Mouse (Mus musculus) kidney, embryonic 16.5 days (tissue): ENCODE measurements around the gene Fdx1. TPM values are rescaled to one million over a fixed set of nuclear protein-coding genes. Genes with fewer than 3 reads are reported as not detected.

ENCODE experiments used
- ATAC-seq: fragments of 200-750 bp; cut with Nextera tagmentation; 2 replicates; pipeline ENCODE4 v1.8.0; 2017; ENCODE audit warnings: moderate TSS enrichment; ENCODE audit not compliant: low FRiP score, low TSS enrichment
- H3K27ac ChIP-seq: fragments of 300-500 bp; sonication (generic); 2 replicates; pipeline ENCODE4 v1.5.1; 2014; ENCODE audit warnings: low read length
- H3K27me3 ChIP-seq: fragments of 300-500 bp; sonication (generic); 2 replicates; pipeline ENCODE4 v1.6.1; 2014; ENCODE audit warnings: low read length, control low read depth, mixed read lengths; ENCODE audit not compliant: insufficient read depth
- H3K36me3 ChIP-seq: fragments of 300-500 bp; sonication (generic); 2 replicates; pipeline ENCODE4 v1.6.1; 2014; ENCODE audit warnings: low read length, control low read depth, mixed read lengths; ENCODE audit not compliant: insufficient read depth
- H3K4me1 ChIP-seq: fragments of 300-500 bp; sonication (generic); 2 replicates; pipeline ENCODE4 v1.6.1; 2014; ENCODE audit warnings: low read length, control low read depth, mixed read lengths; ENCODE audit not compliant: insufficient read depth
- H3K4me2 ChIP-seq: fragments of 300-500 bp; sonication (generic); replicated peaks from 2 replicates; pipeline ENCODE4 v1.6.1; 2014; ENCODE audit warnings: low read depth, low read length
- H3K4me3 ChIP-seq: fragments of 300-500 bp; sonication (generic); 2 replicates; pipeline ENCODE4 v1.5.1; 2014; ENCODE audit warnings: mild to moderate bottlenecking, low read length
- H3K9ac ChIP-seq: fragments of 300-500 bp; sonication (generic); replicated peaks from 2 replicates; pipeline ENCODE4 v1.6.1; 2014; ENCODE audit warnings: low read length
- H3K9me3 ChIP-seq: fragments of 300-500 bp; sonication (generic); 2 replicates; pipeline ENCODE4 v1.6.1; 2016; ENCODE audit warnings: low read length, control low read depth
- WGBS: fragments of 180-500 bp; shearing (Covaris S2); extraction: QIAGEN DNeasy Blood & Tissue Kit; methylation state at CpG from one replicate; pipeline ENCODE4 v1.1.7; 2014; 5-methylcytosine and 5-hydroxymethylcytosine counted together
- polyA plus RNA-seq: library from polyadenylated mRNA; unstranded; fragments of >200 nt; fragmentation: Nextera tagmentation; extraction: Ambion mirVana; gene quantifications from 2 replicates; pipeline ENCODE4 v1.2.1, GENCODE M21; 2015

Gene Fdx1
- polyA plus RNA-seq, 1 experiment from 2014 or later = 119 TPM

DNA sequence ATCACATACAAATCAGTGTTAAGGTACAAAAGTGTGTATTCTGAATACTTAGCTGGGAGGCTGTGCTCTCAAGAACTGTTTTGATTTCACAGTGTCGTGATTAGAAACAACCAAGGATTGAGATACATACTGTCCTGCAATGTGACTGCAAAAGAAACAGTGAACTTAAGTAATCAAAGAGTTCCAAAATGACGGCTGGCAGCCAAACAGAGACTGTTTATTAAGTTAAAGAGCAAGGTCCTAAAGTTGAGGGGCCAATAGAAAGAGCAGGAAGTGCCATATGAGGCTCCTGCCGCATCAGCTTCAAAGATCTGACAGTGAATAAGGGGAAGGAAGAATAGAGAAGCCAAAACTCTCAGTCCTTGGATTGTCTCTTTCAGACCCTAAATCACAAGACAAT is 10.5 kb upstream of the Fdx1 start:
- Histone ChIP-seq H3K27me3 (no peaks in the 10 kb centered on the region), H3K36me3 (no peaks in the 10 kb centered on the region), H3K4me1 (no peaks in the 10 kb centered on the region), H3K27ac (no peak overlapping the region), H3K4me2 (no peak overlapping the region), H3K9me3 (no peaks in the 10 kb centered on the region), H3K4me3 (no peak overlapping the region), H3K9ac (no peak overlapping the region)
- no peak for ATAC-seq
- 35% methylated on average over 3 of the region's 3 CpGs for WGBS

DNA sequence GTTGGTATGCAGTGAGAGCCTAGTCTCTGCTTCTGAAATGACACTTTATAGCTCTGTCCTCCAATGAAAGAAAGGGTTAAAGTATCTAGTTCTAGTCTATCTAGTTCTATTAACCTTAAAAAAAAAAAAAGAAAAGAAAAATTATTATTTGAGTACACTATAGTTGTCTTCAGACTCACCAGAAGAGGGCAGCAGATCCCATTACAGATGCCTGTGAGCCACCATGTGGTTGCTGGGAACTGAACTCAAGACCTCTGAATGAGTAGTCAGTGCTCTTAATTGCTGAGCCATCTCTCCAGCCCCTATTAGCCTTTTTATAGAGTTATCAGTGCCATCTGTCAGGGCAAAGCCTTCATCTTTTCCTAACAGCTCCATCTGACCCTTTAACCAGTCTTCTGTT is 3.0 kb upstream of the Fdx1 start:
- H3K9ac ChIP-seq = no peak overlapping the region
- no peak for ATAC-seq
- H3K4me1 ChIP-seq = peaks cover 12% of the 10 kb centered on the region
- no peaks in the 10 kb centered on the region for H3K27me3 ChIP-seq
- H3K36me3 ChIP-seq = no peaks in the 10 kb centered on the region
- 0 out of 2 replicates have a peak, but pooled peaks cover 2% of the 10 kb centered on the region for H3K9me3 ChIP-seq
- no peak overlapping the region for H3K4me3 ChIP-seq
- H3K27ac ChIP-seq = no peak overlapping the region
- H3K4me2 ChIP-seq = no peak overlapping the region

DNA sequence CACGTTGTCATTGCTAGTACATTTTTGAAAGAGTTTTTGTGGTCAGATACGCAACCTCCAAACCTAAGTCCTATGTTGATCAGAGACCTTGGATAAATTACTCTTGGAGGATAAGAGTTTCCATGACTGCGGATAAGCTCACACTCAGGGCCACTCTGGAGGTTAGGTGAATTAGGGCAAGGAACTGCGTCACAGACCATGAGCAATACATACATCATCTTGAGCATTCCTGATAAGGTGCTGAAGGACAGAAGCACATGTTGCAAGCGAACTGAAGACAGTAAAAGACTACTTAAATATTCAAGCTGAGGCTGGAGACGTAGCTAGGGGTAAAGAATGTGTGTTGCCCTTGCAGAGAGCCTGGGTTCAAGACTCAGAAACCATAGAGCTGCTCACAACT is 754 bp upstream of the Fdx1 start:
- Histone ChIP-seq H3K9me3 (0 out of 2 replicates have a peak, but pooled peaks cover 2% of the 10 kb centered on the region), H3K27ac (no peak overlapping the region), H3K4me3 (no peak overlapping the region; the same call in 1 of the 2 replicates), H3K36me3 (no peaks in the 10 kb centered on the region), H3K9ac (no peak overlapping the region), H3K27me3 (no peaks in the 10 kb centered on the region), H3K4me1 (peaks cover 25% of the 10 kb centered on the region), H3K4me2 (peak overlapping the region; percentile 55; the same call in 1 of the 2 replicates)
- 65% methylated on average over 6 of the region's 6 CpGs for WGBS
- ATAC-seq = no peak

- H3K4me3 ChIP-seq = no peak overlapping the region
- WGBS = 69% methylated on average over 6 of the region's 6 CpGs
- H3K9ac ChIP-seq = no peak overlapping the region
- H3K4me2 ChIP-seq = peak overlapping the region; percentile 55
- no peak for ATAC-seq
- no peaks in the 10 kb centered on the region for H3K27me3 ChIP-seq
- H3K36me3 ChIP-seq = peaks cover 3% of the 10 kb centered on the region; the same call in 1 of the 2 replicates
- H3K27ac ChIP-seq = no peak overlapping the region
- H3K4me1 ChIP-seq = peaks cover 25% of the 10 kb centered on the region
- no peaks in the 10 kb centered on the region for H3K9me3 ChIP-seq
Observed at GRCm38 (mm10) chr9:51961190-51961909, 2.0 kb downstream of the Fdx1 start.

DNA sequence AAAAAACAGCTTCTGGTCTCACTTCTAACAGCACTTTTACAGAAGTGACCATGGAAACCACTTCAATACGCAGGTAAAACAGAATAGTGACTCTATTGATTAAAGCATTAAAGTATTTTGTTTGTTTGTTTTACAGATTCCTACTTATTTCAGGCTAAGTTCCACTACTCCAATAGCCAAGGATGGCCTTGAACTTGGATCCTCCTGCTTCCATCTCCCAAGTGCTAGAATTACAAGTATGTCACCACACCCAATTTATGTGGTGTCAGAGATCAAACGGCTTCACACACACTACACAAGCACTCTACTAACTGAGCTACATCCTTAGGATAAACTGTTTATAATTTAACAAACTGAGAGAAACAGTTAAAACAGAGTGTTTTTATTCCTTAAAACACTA is 3.0 kb downstream of the Fdx1 start:
- peaks cover 8% of the 10 kb centered on the region for H3K36me3 ChIP-seq
- no peak overlapping the region for H3K4me3 ChIP-seq
- no peak overlapping the region for H3K4me2 ChIP-seq
- no peak overlapping the region for H3K27ac ChIP-seq
- no peaks in the 10 kb centered on the region for H3K9me3 ChIP-seq
- peaks cover 25% of the 10 kb centered on the region for H3K4me1 ChIP-seq
- ATAC-seq = no peak
- no peak overlapping the region for H3K9ac ChIP-seq
- no peaks in the 10 kb centered on the region for H3K27me3 ChIP-seq
- WGBS = 66% methylated on average over 2 of the region's 2 CpGs

- no peak overlapping the region for H3K4me2 ChIP-seq
- H3K4me3 ChIP-seq = no peak overlapping the region
- H3K36me3 ChIP-seq = peaks cover 8% of the 10 kb centered on the region
- ATAC-seq = no peak
- H3K27ac ChIP-seq = no peak overlapping the region
- peaks cover 23% of the 10 kb centered on the region for H3K4me1 ChIP-seq
- H3K27me3 ChIP-seq = no peaks in the 10 kb centered on the region
- no peaks in the 10 kb centered on the region for H3K9me3 ChIP-seq
- H3K9ac ChIP-seq = no peak overlapping the region
Observed at GRCm38 (mm10) chr9:51958981-51959380, 4.4 kb downstream of the Fdx1 start.

DNA sequence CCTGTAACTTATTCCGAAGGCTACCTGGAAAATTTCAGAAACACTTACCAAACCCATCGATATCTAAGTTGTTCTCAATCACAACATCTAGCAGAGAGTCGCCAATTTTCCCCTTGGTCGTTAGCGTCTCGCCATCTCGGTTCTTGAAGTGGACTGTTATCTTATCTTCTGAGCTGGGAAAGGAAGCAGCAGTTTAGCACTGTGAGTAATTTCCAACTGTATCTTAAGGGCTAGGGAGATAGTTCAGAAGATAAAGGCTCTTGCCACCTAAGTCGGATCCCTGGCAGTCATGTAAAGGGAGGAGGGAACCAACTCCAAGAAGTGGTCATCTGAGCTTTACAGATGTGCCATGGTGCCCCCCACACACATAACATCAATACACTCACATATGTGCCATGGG is 6.3 kb downstream of the Fdx1 start:
- 82% methylated on average over 8 of the region's 8 CpGs for WGBS
- ATAC-seq = no peak
- Histone ChIP-seq H3K9ac (no peak overlapping the region), H3K4me1 (peaks cover 18% of the 10 kb centered on the region), H3K9me3 (no peaks in the 10 kb centered on the region), H3K4me3 (no peak overlapping the region), H3K36me3 (peaks cover 11% of the 10 kb centered on the region), H3K27me3 (no peaks in the 10 kb centered on the region), H3K27ac (no peak overlapping the region), H3K4me2 (no peak overlapping the region)

- peaks cover 14% of the 10 kb centered on the region for H3K4me1 ChIP-seq
- H3K27me3 ChIP-seq = no peaks in the 10 kb centered on the region
- H3K27ac ChIP-seq = no peak overlapping the region
- no peaks in the 10 kb centered on the region for H3K9me3 ChIP-seq
- H3K4me2 ChIP-seq = no peak overlapping the region
- no peak overlapping the region for H3K9ac ChIP-seq
- peaks cover 11% of the 10 kb centered on the region for H3K36me3 ChIP-seq
- no peak for ATAC-seq
- 83% methylated on average over 2 of the region's 2 CpGs for WGBS
- H3K4me3 ChIP-seq = no peak overlapping the region
Observed at GRCm38 (mm10) chr9:51956484-51956883, 6.9 kb downstream of the Fdx1 start.

- H3K9me3 ChIP-seq = no peaks in the 10 kb centered on the region
- H3K27ac ChIP-seq = no peak overlapping the region
- H3K4me1 ChIP-seq = no peaks in the 10 kb centered on the region
- no peaks in the 10 kb centered on the region for H3K27me3 ChIP-seq
- peaks cover 21% of the 10 kb centered on the region for H3K36me3 ChIP-seq
- WGBS = 69% methylated on average over 2 of the region's 2 CpGs
- no peak for ATAC-seq
- H3K9ac ChIP-seq = no peak overlapping the region
- no peak overlapping the region for H3K4me3 ChIP-seq
- H3K4me2 ChIP-seq = no peak overlapping the region
Observed at GRCm38 (mm10) chr9:51951337-51951736, 12.0 kb downstream of the Fdx1 start.

GRCm38 (mm10) chr9:51950667-51951066 is 12.7 kb downstream of the Fdx1 start:
- Histone ChIP-seq H3K36me3 (peaks cover 22% of the 10 kb centered on the region), H3K4me3 (no peak overlapping the region), H3K4me2 (no peak overlapping the region), H3K4me1 (no peaks in the 10 kb centered on the region), H3K27ac (no peak overlapping the region), H3K9me3 (no peaks in the 10 kb centered on the region), H3K9ac (no peak overlapping the region), H3K27me3 (no peaks in the 10 kb centered on the region)
- no peak for ATAC-seq
- WGBS = 75% methylated on average over 1 of the region's 1 CpGs
